Mouse (Mus musculus) C2C12 (cell line): ENCODE data around the gene Kcnj4.

Experiments used
- CEBPB ChIP-seq: IDR thresholded peaks from one replicate; pipeline ENCODE4 v1.6.1; 2011; ENCODE audit warnings: low read depth, mild to moderate bottlenecking, control low read depth, moderate library complexity
- CTCF ChIP-seq: IDR thresholded peaks from one replicate; pipeline ENCODE4 v1.5.1; 2011; ENCODE audit not compliant: control insufficient read depth, insufficient read depth, insufficient read length
- FOSL1 ChIP-seq: IDR thresholded peaks from one replicate; pipeline ENCODE4 v1.8.0; 2011; ENCODE audit warnings: mild to moderate bottlenecking, low read length; ENCODE audit not compliant: poor library complexity, insufficient read depth, severe bottlenecking
- MAX ChIP-seq: IDR thresholded peaks from one replicate; pipeline ENCODE4 v1.6.1; 2011; ENCODE audit warnings: mild to moderate bottlenecking, control low read depth
- MYOG ChIP-seq: IDR thresholded peaks from one replicate; pipeline ENCODE4 v1.6.1; 2011; ENCODE audit not compliant: control insufficient read depth, insufficient read length; ENCODE audit errors: extremely low read depth
- USF1 ChIP-seq: IDR thresholded peaks from one replicate; pipeline ENCODE4 v1.6.1; 2011; ENCODE audit warnings: low read depth, mild to moderate bottlenecking, control low read depth, moderate library complexity

DNA sequence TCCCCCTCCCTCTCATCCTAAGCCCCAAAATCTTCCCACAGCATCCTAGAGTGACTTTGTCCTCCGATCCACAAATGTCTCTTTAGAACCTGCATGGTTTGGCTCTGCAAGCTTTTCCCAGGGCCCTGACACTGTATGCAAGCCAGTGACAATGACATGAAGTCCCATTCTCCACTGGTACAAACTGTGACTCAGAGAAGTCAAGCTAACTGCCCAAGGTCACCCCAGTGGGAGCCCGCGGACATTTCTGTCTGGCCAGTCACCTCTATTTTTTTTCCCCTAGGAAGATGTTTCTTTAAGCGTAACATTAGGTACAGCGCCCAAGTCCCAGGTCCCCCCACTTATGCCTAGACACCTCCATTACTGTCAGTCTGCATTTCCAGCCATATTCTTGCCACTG, 1.6 kb downstream of the Kcnj4 start:
- no peak for TF ChIP-seq CTCF
- TF ChIP-seq MYOG, result no peak
- no peak for TF ChIP-seq USF1
- TF ChIP-seq MAX, result no peak
- no peak for TF ChIP-seq CEBPB
- no peak for TF ChIP-seq FOSL1
